Mouse (Mus musculus): ENCODE measurements around the gene Lnx1. TPM values are rescaled to one million over a fixed set of nuclear protein-coding genes. Genes with fewer than 3 reads are reported as not detected.
A peak's percentile ranks its signal among the peaks of the same experiment; 100 is the strongest.

Lnx1 gene
- polyA plus RNA-seq, 1 experiment from 2014 or later, result 2.1 TPM

DNA sequence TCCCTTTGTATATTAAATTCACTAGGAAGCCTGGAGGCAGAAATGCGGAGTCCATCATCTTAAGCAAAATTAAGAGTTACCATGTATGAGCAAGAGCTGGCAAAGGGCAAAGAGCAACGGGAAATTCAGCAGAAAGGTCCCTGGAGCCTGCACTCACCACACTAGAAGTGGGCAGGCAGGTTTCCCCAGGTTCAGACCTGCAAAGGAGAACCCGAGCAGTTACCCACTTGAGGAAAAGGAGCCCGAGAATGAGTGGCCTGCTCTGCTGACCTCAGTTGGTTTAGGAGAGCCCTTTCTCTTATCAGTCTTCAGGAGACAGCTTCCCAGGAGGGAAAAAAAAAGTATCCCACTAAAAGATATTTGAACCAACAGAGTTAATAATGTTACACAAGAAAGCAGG is 99.4 kb downstream of the Lnx1 start:
- Histone ChIP-seq H3K4me1 (ENCODE audit: control insufficient read depth in 2 of 2, insufficient read depth in 2 of 2, low read length in 2 of 2) (peaks cover 2 to 11% of the 10 kb centered on the region in 2 experiments; a peak in 3 of 4 replicates), H3K36me3 (ENCODE audit: control insufficient read depth, insufficient read depth, low read length) (peaks cover 7% of the 10 kb centered on the region), H3K4me2 (ENCODE audit: low read length) (no peak overlapping the region), H3K27ac (replicated peaks in 1 of 2; ENCODE audit: control insufficient read depth in 1 of 2, insufficient read depth in 1 of 2, low read depth in 2 of 2, low read length in 2 of 2) (no peak overlapping the region), H3K27me3 (ENCODE audit: control insufficient read depth, insufficient read depth, low read length) (no peaks in the 10 kb centered on the region), H3K9me3 (ENCODE audit: control insufficient read depth, low read length) (no peaks in the 10 kb centered on the region), H3K9ac (ENCODE audit: low read length) (no peak overlapping the region), H3K4me3 (ENCODE audit: control insufficient read depth in 1 of 2, insufficient read depth in 1 of 2, low read depth in 1 of 2, low read length in 2 of 2) (no peak overlapping the region)
- no peak for ATAC-seq (ENCODE audit: insufficient number of reproducible peaks, insufficient read depth, low FRiP score, low read depth)
- 72% methylated on average over 4 of the region's 4 CpGs for WGBS

DNA sequence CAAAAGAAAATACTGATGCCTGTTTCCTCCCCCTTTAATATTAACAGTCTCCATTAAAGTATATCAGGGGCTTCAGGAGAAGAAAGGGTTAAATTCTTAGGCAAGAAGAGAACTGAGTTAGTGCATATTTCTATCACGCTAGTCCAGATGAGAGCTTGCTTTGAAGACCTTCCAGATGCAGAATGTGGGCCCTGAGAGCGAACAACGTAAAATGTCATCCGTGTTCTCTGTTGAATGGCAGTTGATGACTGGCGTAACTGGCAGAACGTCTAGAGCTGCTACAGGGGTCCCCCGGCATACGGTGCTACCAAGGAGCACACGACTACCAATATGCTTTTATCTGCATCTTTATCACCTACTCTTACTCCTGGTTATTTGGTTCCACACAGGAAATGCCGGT is 100.3 kb downstream of the Lnx1 start:
- peaks cover 15% of the 10 kb centered on the region for H3K36me3 ChIP-seq (ENCODE audit: control insufficient read depth, insufficient read depth, low read length)
- no peak overlapping the region for H3K4me2 ChIP-seq (ENCODE audit: low read length)
- no peak overlapping the region for H3K4me3 ChIP-seq (ENCODE audit: control insufficient read depth in 1 of 2, insufficient read depth in 1 of 2, low read depth in 1 of 2, low read length in 2 of 2)
- no peak for ATAC-seq (ENCODE audit: insufficient number of reproducible peaks, insufficient read depth, low FRiP score, low read depth)
- H3K4me1 ChIP-seq (ENCODE audit: control insufficient read depth in 2 of 2, insufficient read depth in 2 of 2, low read length in 2 of 2), result peaks cover 2 to 11% of the 10 kb centered on the region in 2 experiments; a peak in 3 of 4 replicates
- no peak overlapping the region for H3K27ac ChIP-seq (replicated peaks in 1 of 2; ENCODE audit: control insufficient read depth in 1 of 2, insufficient read depth in 1 of 2, low read depth in 2 of 2, low read length in 2 of 2)
- 65% methylated on average over 10 of the region's 10 CpGs for WGBS
- H3K9ac ChIP-seq (ENCODE audit: low read length), result 0 out of 2 replicates have a peak overlapping the region, but pooled peaks have one; percentile 17
- H3K27me3 ChIP-seq (ENCODE audit: control insufficient read depth, insufficient read depth, low read length), result no peaks in the 10 kb centered on the region
- H3K9me3 ChIP-seq (ENCODE audit: control insufficient read depth, low read length), result no peaks in the 10 kb centered on the region

DNA sequence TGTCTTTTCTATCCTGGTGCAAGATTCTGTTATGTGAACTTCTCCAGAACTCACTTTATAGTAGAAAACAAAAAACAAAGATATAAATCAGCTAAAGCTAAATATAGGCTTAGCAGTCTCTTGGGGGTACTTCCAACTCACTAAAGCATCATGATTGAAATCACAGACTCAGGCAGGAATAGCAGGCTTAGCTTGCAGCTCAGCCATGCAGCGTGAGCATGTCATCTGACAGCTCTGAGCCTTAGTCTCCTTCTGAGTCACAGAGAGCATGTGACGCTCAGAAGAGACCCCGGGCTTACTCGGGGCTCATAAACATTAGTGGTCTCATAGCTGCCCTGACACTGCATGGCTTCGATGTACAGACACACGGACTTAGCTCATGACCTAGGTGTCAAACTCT is 100.7 kb downstream of the Lnx1 start:
- no peak overlapping the region for H3K4me3 ChIP-seq (ENCODE audit: control insufficient read depth in 1 of 2, insufficient read depth in 1 of 2, low read depth in 1 of 2, low read length in 2 of 2)
- H3K4me1 ChIP-seq (ENCODE audit: control insufficient read depth in 2 of 2, insufficient read depth in 2 of 2, low read length in 2 of 2), result peaks cover 2 to 11% of the 10 kb centered on the region in 2 experiments; a peak in 3 of 4 replicates
- ATAC-seq (ENCODE audit: insufficient number of reproducible peaks, insufficient read depth, low FRiP score, low read depth), result no peak
- no peak overlapping the region for H3K4me2 ChIP-seq (ENCODE audit: low read length)
- 46% methylated on average over 6 of the region's 6 CpGs for WGBS
- no peaks in the 10 kb centered on the region for H3K9me3 ChIP-seq (ENCODE audit: control insufficient read depth, low read length)
- no peaks in the 10 kb centered on the region for H3K27me3 ChIP-seq (ENCODE audit: control insufficient read depth, insufficient read depth, low read length)
- H3K36me3 ChIP-seq (ENCODE audit: control insufficient read depth, insufficient read depth, low read length), result peaks cover 18% of the 10 kb centered on the region
- 0 out of 2 replicates have a peak overlapping the region, but pooled peaks have one; percentile 17 for H3K9ac ChIP-seq (ENCODE audit: low read length)
- no peak overlapping the region for H3K27ac ChIP-seq (replicated peaks in 1 of 2; ENCODE audit: control insufficient read depth in 1 of 2, insufficient read depth in 1 of 2, low read depth in 2 of 2, low read length in 2 of 2)

DNA sequence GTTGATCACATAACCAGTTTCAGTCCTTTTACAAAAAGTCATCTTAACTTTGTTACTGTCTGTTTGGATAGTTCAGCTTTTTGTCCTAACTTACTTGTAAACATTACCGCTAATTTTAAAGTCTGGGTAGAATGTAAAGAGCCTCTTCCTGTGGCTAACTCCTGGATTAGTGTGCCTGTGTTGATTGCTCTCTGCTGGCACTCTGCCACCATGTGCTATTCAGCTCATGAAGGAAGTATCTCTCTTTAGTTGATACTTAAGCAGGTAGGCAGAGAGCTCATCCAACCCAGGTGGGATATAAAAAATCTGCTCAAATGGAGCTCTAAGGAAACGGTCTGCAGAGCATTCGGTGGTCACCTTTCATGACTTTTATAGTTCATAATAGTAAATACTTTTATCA is 101.5 kb downstream of the Lnx1 start:
- peaks cover 2 to 11% of the 10 kb centered on the region in 2 experiments; a peak in 3 of 4 replicates for H3K4me1 ChIP-seq (ENCODE audit: control insufficient read depth in 2 of 2, insufficient read depth in 2 of 2, low read length in 2 of 2)
- H3K9me3 ChIP-seq (ENCODE audit: control insufficient read depth, low read length), result no peaks in the 10 kb centered on the region
- 68% methylated on average over 3 of the region's 3 CpGs for WGBS
- no peak for ATAC-seq (ENCODE audit: insufficient number of reproducible peaks, insufficient read depth, low FRiP score, low read depth)
- no peak overlapping the region for H3K4me3 ChIP-seq (ENCODE audit: control insufficient read depth in 1 of 2, insufficient read depth in 1 of 2, low read depth in 1 of 2, low read length in 2 of 2)
- peaks cover 25% of the 10 kb centered on the region for H3K36me3 ChIP-seq (ENCODE audit: control insufficient read depth, insufficient read depth, low read length)
- H3K9ac ChIP-seq (ENCODE audit: low read length), result no peak overlapping the region
- no peak overlapping the region for H3K4me2 ChIP-seq (ENCODE audit: low read length)
- no peaks in the 10 kb centered on the region for H3K27me3 ChIP-seq (ENCODE audit: control insufficient read depth, insufficient read depth, low read length)
- no peak overlapping the region for H3K27ac ChIP-seq (replicated peaks in 1 of 2; ENCODE audit: control insufficient read depth in 1 of 2, insufficient read depth in 1 of 2, low read depth in 2 of 2, low read length in 2 of 2)

DNA sequence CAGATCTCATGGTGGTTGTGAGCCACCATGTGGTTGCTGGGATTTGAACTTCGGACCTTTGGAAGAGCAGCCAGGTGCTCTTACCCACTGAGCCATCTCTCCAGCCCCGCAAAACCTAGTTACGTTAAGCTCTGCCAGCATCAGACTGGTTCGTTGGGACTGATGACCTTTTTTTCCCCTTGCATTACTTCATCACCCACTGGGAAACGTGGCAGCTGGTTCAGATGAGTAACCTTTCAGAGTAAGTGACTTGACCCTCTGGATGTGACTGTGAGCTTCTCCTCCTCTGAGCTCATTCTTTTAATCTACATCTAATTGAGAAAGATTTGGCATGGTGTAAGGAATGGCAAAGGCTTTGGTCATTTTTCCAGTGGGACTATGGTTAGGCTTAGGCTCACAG is 102.7 kb downstream of the Lnx1 start:
- H3K4me3 ChIP-seq (ENCODE audit: control insufficient read depth in 1 of 2, insufficient read depth in 1 of 2, low read depth in 1 of 2, low read length in 2 of 2), result no peak overlapping the region
- H3K9ac ChIP-seq (ENCODE audit: low read length), result no peak overlapping the region
- H3K9me3 ChIP-seq (ENCODE audit: control insufficient read depth, low read length), result no peaks in the 10 kb centered on the region
- peaks cover 35% of the 10 kb centered on the region for H3K36me3 ChIP-seq (ENCODE audit: control insufficient read depth, insufficient read depth, low read length)
- 73% methylated on average over 5 of the region's 5 CpGs for WGBS
- no peaks in the 10 kb centered on the region for H3K27me3 ChIP-seq (ENCODE audit: control insufficient read depth, insufficient read depth, low read length)
- peaks cover 2 to 11% of the 10 kb centered on the region in 2 experiments; a peak in 3 of 4 replicates for H3K4me1 ChIP-seq (ENCODE audit: control insufficient read depth in 2 of 2, insufficient read depth in 2 of 2, low read length in 2 of 2)
- H3K27ac ChIP-seq (replicated peaks in 1 of 2; ENCODE audit: control insufficient read depth in 1 of 2, insufficient read depth in 1 of 2, low read depth in 2 of 2, low read length in 2 of 2), result no peak overlapping the region
- ATAC-seq (ENCODE audit: insufficient number of reproducible peaks, insufficient read depth, low FRiP score, low read depth), result no peak
- no peak overlapping the region for H3K4me2 ChIP-seq (ENCODE audit: low read length)

DNA sequence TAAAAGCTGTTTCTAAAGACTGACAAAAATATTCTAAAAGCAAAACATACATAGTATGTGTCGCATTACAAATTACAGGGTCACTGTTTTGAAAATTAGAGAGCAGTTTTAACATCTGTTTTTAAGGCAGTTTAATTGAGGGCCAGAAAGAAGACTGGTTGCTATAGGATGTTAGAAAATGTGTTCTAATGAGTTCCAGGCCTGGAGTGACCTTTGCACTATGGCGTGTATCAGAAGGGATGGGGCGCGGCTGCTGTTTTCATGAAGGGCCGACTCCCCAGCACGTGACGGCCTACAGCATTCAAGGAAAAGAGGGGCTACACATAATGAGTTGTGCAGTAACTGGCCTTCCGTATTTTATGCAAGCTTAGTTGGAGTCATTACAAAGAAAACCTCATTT is 109.6 kb downstream of the Lnx1 start:
- H3K4me3 ChIP-seq (ENCODE audit: control insufficient read depth in 1 of 2, insufficient read depth in 1 of 2, low read depth in 1 of 2, low read length in 2 of 2), result no peak overlapping the region
- H3K4me1 ChIP-seq (ENCODE audit: control insufficient read depth in 2 of 2, insufficient read depth in 2 of 2, low read length in 2 of 2), result no peaks in the 10 kb centered on the region
- H3K27ac ChIP-seq (replicated peaks in 1 of 2; ENCODE audit: control insufficient read depth in 1 of 2, insufficient read depth in 1 of 2, low read depth in 2 of 2, low read length in 2 of 2), result no peak overlapping the region
- WGBS, result 87% methylated on average over 8 of the region's 8 CpGs
- H3K4me2 ChIP-seq (ENCODE audit: low read length), result no peak overlapping the region
- H3K27me3 ChIP-seq (ENCODE audit: control insufficient read depth, insufficient read depth, low read length), result no peaks in the 10 kb centered on the region
- no peak overlapping the region for H3K9ac ChIP-seq (ENCODE audit: low read length)
- no peak for ATAC-seq (ENCODE audit: insufficient number of reproducible peaks, insufficient read depth, low FRiP score, low read depth)
- H3K9me3 ChIP-seq (ENCODE audit: control insufficient read depth, low read length), result no peaks in the 10 kb centered on the region
- peaks cover 94% of the 10 kb centered on the region for H3K36me3 ChIP-seq (ENCODE audit: control insufficient read depth, insufficient read depth, low read length)

DNA sequence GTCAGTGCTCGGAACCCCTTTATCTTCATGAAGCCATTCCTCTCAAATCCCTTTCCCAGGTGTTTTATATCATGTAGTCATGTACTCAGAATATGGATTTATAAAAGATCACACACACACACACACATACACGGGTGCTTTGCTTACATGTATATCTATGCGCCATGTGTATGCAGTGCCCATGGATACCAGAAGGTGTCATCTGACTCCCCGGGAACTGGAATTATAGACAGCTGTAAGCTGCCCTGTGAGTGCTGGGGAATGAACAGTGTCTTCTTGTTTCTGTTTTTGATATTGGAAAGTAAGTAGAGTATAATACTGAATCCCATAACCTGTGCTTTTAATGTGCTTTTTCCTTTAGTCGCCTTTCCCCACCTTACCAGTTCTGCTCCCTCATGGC is 111.3 kb downstream of the Lnx1 start:
- Histone ChIP-seq H3K4me1 (ENCODE audit: control insufficient read depth in 2 of 2, insufficient read depth in 2 of 2, low read length in 2 of 2) (no peaks in the 10 kb centered on the region), H3K4me2 (ENCODE audit: low read length) (no peak overlapping the region), H3K9ac (ENCODE audit: low read length) (no peak overlapping the region), H3K27ac (replicated peaks in 1 of 2; ENCODE audit: control insufficient read depth in 1 of 2, insufficient read depth in 1 of 2, low read depth in 2 of 2, low read length in 2 of 2) (no peak overlapping the region), H3K9me3 (ENCODE audit: control insufficient read depth, low read length) (no peaks in the 10 kb centered on the region), H3K27me3 (ENCODE audit: control insufficient read depth, insufficient read depth, low read length) (no peaks in the 10 kb centered on the region), H3K36me3 (ENCODE audit: control insufficient read depth, insufficient read depth, low read length) (peaks cover 95% of the 10 kb centered on the region), H3K4me3 (ENCODE audit: control insufficient read depth in 1 of 2, insufficient read depth in 1 of 2, low read depth in 1 of 2, low read length in 2 of 2) (no peak overlapping the region)
- no peak for ATAC-seq (ENCODE audit: insufficient number of reproducible peaks, insufficient read depth, low FRiP score, low read depth)
- 92% methylated on average over 5 of the region's 5 CpGs for WGBS

DNA sequence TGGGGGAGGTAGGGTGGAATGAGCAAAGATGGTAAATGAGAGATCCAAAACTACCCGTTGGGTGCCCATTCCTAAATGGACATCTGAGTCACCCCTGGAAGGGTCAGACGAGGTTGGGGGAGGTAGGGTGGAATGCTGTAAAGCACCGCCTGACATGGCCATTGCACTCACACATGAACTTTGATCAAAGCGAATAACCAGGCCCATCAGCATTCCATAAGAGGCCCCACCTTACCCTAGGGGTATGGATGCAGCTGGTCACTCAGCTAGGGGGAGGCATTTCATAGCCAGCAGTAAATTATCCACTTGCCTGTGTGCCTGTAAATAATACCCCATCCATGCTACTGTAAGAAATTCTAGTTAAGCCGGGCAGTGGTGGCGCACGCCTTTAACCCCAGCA is 113.6 kb downstream of the Lnx1 start:
- no peaks in the 10 kb centered on the region for H3K9me3 ChIP-seq (ENCODE audit: control insufficient read depth, low read length)
- no peak overlapping the region for H3K4me2 ChIP-seq (ENCODE audit: low read length)
- H3K27ac ChIP-seq (replicated peaks in 1 of 2; ENCODE audit: control insufficient read depth in 1 of 2, insufficient read depth in 1 of 2, low read depth in 2 of 2, low read length in 2 of 2), result no peak overlapping the region
- no peaks in the 10 kb centered on the region for H3K27me3 ChIP-seq (ENCODE audit: control insufficient read depth, insufficient read depth, low read length)
- no peak overlapping the region for H3K4me3 ChIP-seq (ENCODE audit: control insufficient read depth in 1 of 2, insufficient read depth in 1 of 2, low read depth in 1 of 2, low read length in 2 of 2)
- H3K36me3 ChIP-seq (ENCODE audit: control insufficient read depth, insufficient read depth, low read length), result peaks cover 87% of the 10 kb centered on the region
- 93% methylated on average over 7 of the region's 7 CpGs for WGBS
- no peak overlapping the region for H3K9ac ChIP-seq (ENCODE audit: low read length)
- H3K4me1 ChIP-seq (ENCODE audit: control insufficient read depth in 2 of 2, insufficient read depth in 2 of 2, low read length in 2 of 2), result no peaks in the 10 kb centered on the region
- ATAC-seq (ENCODE audit: insufficient number of reproducible peaks, insufficient read depth, low FRiP score, low read depth), result no peak
